Mouse (Mus musculus) adrenal gland, adult 18-20 months (tissue): ENCODE measurements at regions not wholly inside any gene's neighbourhood (a gene's known extent, or its start where the extent isn't known, plus 50 kb on each side); places are given as distances from the start of the nearest gene placed in this dataset.

Experiments
- DNase-seq, 2 experiments: peaks; one replicate each; pipeline ENCODE4 v3.0.0; 2021 to 2022; ENCODE audit warnings: low spot score in 2 of 2

DNA sequence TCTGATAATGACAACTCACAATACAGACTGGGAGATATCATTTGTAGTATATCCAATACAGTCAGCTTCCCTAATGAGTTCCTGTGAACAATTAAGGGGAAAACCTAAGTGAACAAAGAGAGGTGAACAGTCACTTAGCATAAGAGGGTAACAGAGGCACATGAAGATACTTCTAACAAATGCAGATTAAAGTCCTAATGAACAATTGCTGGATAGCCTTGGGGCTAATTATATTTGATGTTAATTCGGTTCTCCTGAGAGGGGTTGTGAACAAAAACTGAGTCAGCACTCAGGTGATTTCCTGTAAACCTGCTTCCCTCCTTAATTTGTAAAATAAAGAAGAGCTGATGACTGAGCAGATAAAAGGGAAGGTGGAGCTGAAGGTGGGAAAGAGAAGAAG, 1672.1 kb downstream of the 4930444P10Rik start:
- no peak for DNase-seq

DNA sequence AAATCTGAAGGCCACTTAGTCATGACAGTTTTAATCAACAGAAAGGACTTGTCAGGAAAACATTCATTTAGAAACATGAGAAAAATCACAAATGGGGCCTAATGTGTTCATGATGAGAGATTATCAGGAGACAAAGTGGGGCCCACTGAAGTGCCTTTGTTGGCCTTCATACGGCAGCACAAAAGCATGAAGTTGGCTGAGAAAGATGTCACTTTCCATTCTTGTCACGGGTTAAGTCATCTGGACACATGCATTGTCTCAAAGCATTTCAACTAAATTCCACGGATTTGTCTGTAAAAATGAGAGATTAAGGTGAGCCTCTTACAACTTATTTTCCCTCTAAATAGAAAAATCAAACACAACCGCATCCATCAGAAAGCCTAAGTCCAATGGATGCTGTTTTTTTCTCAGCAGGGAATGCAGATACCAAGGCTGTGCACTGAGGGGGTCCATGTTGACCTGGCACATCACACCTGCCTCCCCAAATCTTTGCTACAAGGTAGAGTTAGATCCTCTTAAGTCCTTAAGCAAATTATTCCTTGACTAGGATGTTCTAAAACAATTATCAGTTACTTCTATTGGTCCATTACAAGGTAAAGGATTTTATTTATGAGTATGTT, 1679.2 kb downstream of the 4930444P10Rik start:
- DNase-seq = no peak

GRCm38 (mm10) chr1:14369957-14370833, 1722.9 kb downstream of the 4930444P10Rik start:
- DNase-seq = no peak

- DNase-seq = no peak
These were observed 1733.0 kb downstream of the 4930444P10Rik start for GRCm38 (mm10) chr1:14359998-14360640.
